Mouse (Mus musculus) layer of hippocampus, adult 2 months (tissue): Measurements from ENCODE around the gene Gm11634. TPM values are rescaled to one million over a fixed set of nuclear protein-coding genes. Genes with fewer than 3 reads are reported as not detected.
"Not testable (repeated sequence)": the region's sequence is repeated elsewhere in the genome, so short reads cannot be mapped to it uniquely, and the experiment has no call there.

ENCODE experiments used
- DNase-seq, 2 experiments: peaks; one replicate each; pipeline ENCODE4 v3.0.0; 2022; ENCODE audit warnings: low spot score in 2 of 2
- H3K27ac ChIP-seq: fragments of 200-600 bp; 2 replicates; pipeline ENCODE4 v1.8.1; 2022
- H3K4me3 ChIP-seq: fragments of 200-600 bp; 2 replicates; pipeline ENCODE4 v1.8.1; 2022; ENCODE audit warnings: mild to moderate bottlenecking
- CTCF ChIP-seq: fragments of 200-600 bp; conservative IDR thresholded peaks from 2 replicates; pipeline ENCODE4 v1.8.1; 2022; ENCODE audit warnings: antibody characterized with exemption, mild to moderate bottlenecking, moderate library complexity
- total RNA-seq, 2 experiments: library from RNA; stranded (reverse); gene quantifications; 2 replicates each; pipeline ENCODE4 v1.2.3; 2021

Gene Gm11634
- total RNA-seq, 2 experiments from 2014 or later: not detected

GRCm38 (mm10) chr11:101627857-101628559 is 29.0 kb upstream of the Gm11634 start:
- TF ChIP-seq CTCF: no peak
- Histone ChIP-seq H3K27ac (peak overlapping the region; percentile 90), H3K4me3 (peak overlapping the region; percentile 68)
- DNase-seq: peak; percentile 67 to 85

GRCm38 (mm10) chr11:101626995-101627856 is 28.2 kb upstream of the Gm11634 start, which contains the start of gene Rdm1:
TSS of gene Rdm1 (plus strand) at chr11:101627195.
- peak; percentile 71 to 77 for DNase-seq
- Histone ChIP-seq H3K27ac (peak within 1 kb of the TSS; percentile 93), H3K4me3 (peak within 1 kb of the TSS; percentile 68)
- TF ChIP-seq CTCF: no peak

- no peak for DNase-seq
- no peak for TF ChIP-seq CTCF
- Histone ChIP-seq H3K4me3 (peak overlapping the region; percentile 68), H3K27ac (peak overlapping the region; percentile 93)
Measured at GRCm38 (mm10) chr11:101626649-101626994, 27.6 kb upstream of the Gm11634 start.

- not testable (repeated sequence) for H3K4me3 ChIP-seq, H3K27ac ChIP-seq, DNase-seq
Measured at GRCm38 (mm10) chr11:101620022-101620655, 21.1 kb upstream of the Gm11634 start.

- Histone ChIP-seq H3K4me3 (no peak overlapping the region), H3K27ac (no peak overlapping the region)
- DNase-seq: no peak
- no peak for TF ChIP-seq CTCF
Measured at GRCm38 (mm10) chr11:101618596-101618995, 19.5 kb upstream of the Gm11634 start.

GRCm38 (mm10) chr11:101617849-101618248 is 18.8 kb upstream of the Gm11634 start:
- Histone ChIP-seq H3K4me3 (no peak overlapping the region), H3K27ac (no peak overlapping the region)
- TF ChIP-seq CTCF: no peak
- DNase-seq: peak in 1 of 2 experiments; percentile 32

GRCm38 (mm10) chr11:101616948-101617767 is 18.1 kb upstream of the Gm11634 start:
- peak; percentile 28; the same call in 1 of the 2 replicates for TF ChIP-seq CTCF
- no peak for DNase-seq
- H3K4me3 ChIP-seq: no peak overlapping the region
- H3K27ac ChIP-seq: no peak overlapping the region

- no peak for TF ChIP-seq CTCF
- Histone ChIP-seq H3K27ac (no peak overlapping the region), H3K4me3 (no peak overlapping the region)
- no peak for DNase-seq
Measured at GRCm38 (mm10) chr11:101616104-101616503, 17.0 kb upstream of the Gm11634 start.

- no peak for TF ChIP-seq CTCF
- no peak for DNase-seq
- Histone ChIP-seq H3K4me3 (no peak overlapping the region), H3K27ac (no peak overlapping the region)
Measured at GRCm38 (mm10) chr11:101615380-101615779, 16.3 kb upstream of the Gm11634 start.

- no peak for TF ChIP-seq CTCF
- no peak for DNase-seq
- Histone ChIP-seq H3K4me3 (no peak overlapping the region), H3K27ac (no peak overlapping the region)
Measured at GRCm38 (mm10) chr11:101614116-101614515, 15.1 kb upstream of the Gm11634 start.

GRCm38 (mm10) chr11:101613596-101613995 is 14.5 kb upstream of the Gm11634 start:
- TF ChIP-seq CTCF: no peak
- H3K4me3 ChIP-seq: no peak overlapping the region
- H3K27ac ChIP-seq: no peak overlapping the region
- DNase-seq: no peak

GRCm38 (mm10) chr11:101610445-101610844 is 11.4 kb upstream of the Gm11634 start:
- no peak for DNase-seq
- Histone ChIP-seq H3K27ac (no peak overlapping the region), H3K4me3 (no peak overlapping the region)
- TF ChIP-seq CTCF: no peak

- not testable (repeated sequence) for H3K4me3 ChIP-seq, DNase-seq, H3K27ac ChIP-seq
Measured at GRCm38 (mm10) chr11:101607134-101607533, 8.1 kb upstream of the Gm11634 start.

- DNase-seq: peak in 1 of 2 experiments; percentile 40
Measured at GRCm38 (mm10) chr11:101604531-101605453, 5.7 kb upstream of the Gm11634 start.

More at GRCm38 (mm10) chr11:101604531-101605453, 5.7 kb upstream of the Gm11634 start:
- Histone ChIP-seq H3K4me3 (peak overlapping the region; percentile 56), H3K27ac (0 out of 2 replicates have a peak overlapping the region, but pooled peaks have one; percentile 36)
